Mouse (Mus musculus): ENCODE measurements at regions not wholly inside any gene's neighbourhood (a gene's known extent, or its start where the extent isn't known, plus 50 kb on each side); places are given as distances from the start of the nearest gene placed in this dataset.

- no peak for TF ChIP-seq CTCF (IDR thresholded peaks at IDR 0.05; ENCODE audit: borderline replicate concordance, insufficient read depth, low read length)
- no peak for TF ChIP-seq POLR2A (IDR thresholded peaks at IDR 0.05; ENCODE audit: low read depth, low read length)
- Histone ChIP-seq H3K4me1 (ENCODE audit: control insufficient read depth, insufficient read depth, low read length) (no peaks in the 10 kb centered on the region), H3K4me3 (ENCODE audit: insufficient read depth, low read length) (no peak overlapping the region), H3K27ac (ENCODE audit: insufficient read depth, low read length) (no peak overlapping the region)
Observed at GRCm38 (mm10) chr10:122539655-122540054, 91.4 kb downstream of the Avpr1a start.

- Histone ChIP-seq H3K27ac (ENCODE audit: insufficient read depth, low read length) (no peak overlapping the region), H3K4me3 (ENCODE audit: insufficient read depth, low read length) (no peak overlapping the region), H3K4me1 (ENCODE audit: control insufficient read depth, insufficient read depth, low read length) (no peaks in the 10 kb centered on the region)
- TF ChIP-seq POLR2A (IDR thresholded peaks at IDR 0.05; ENCODE audit: low read depth, low read length) (no peak), CTCF (IDR thresholded peaks at IDR 0.05; ENCODE audit: borderline replicate concordance, insufficient read depth, low read length) (no peak)
Observed at GRCm38 (mm10) chr10:122542573-122542972, 94.3 kb downstream of the Avpr1a start.

- H3K27ac ChIP-seq (ENCODE audit: insufficient read depth, low read length): no peak overlapping the region
- no peak overlapping the region for H3K4me3 ChIP-seq (ENCODE audit: insufficient read depth, low read length)
- TF ChIP-seq CTCF (IDR thresholded peaks at IDR 0.05; ENCODE audit: borderline replicate concordance, insufficient read depth, low read length) (no peak), POLR2A (IDR thresholded peaks at IDR 0.05; ENCODE audit: low read depth, low read length) (no peak)
- H3K4me1 ChIP-seq (ENCODE audit: control insufficient read depth, insufficient read depth, low read length): no peaks in the 10 kb centered on the region
Observed at GRCm38 (mm10) chr10:122544096-122544720, 95.9 kb downstream of the Avpr1a start.

GRCm38 (mm10) chr10:122545029-122545428 lies 96.7 kb downstream of the Avpr1a start:
- Histone ChIP-seq H3K4me3 (ENCODE audit: insufficient read depth, low read length) (no peak overlapping the region), H3K4me1 (ENCODE audit: control insufficient read depth, insufficient read depth, low read length) (no peaks in the 10 kb centered on the region), H3K27ac (ENCODE audit: insufficient read depth, low read length) (no peak overlapping the region)
- TF ChIP-seq POLR2A (IDR thresholded peaks at IDR 0.05; ENCODE audit: low read depth, low read length): no peak
- no peak for TF ChIP-seq CTCF (IDR thresholded peaks at IDR 0.05; ENCODE audit: borderline replicate concordance, insufficient read depth, low read length)

GRCm38 (mm10) chr10:122551586-122551985 lies 103.3 kb downstream of the Avpr1a start:
- H3K4me3 ChIP-seq (ENCODE audit: insufficient read depth, low read length): no peak overlapping the region
- H3K4me1 ChIP-seq (ENCODE audit: control insufficient read depth, insufficient read depth, low read length): peaks cover 7% of the 10 kb centered on the region
- H3K27ac ChIP-seq (ENCODE audit: insufficient read depth, low read length): no peak overlapping the region
- no peak for TF ChIP-seq POLR2A (IDR thresholded peaks at IDR 0.05; ENCODE audit: low read depth, low read length)
- TF ChIP-seq CTCF (IDR thresholded peaks at IDR 0.05; ENCODE audit: borderline replicate concordance, insufficient read depth, low read length): no peak

- Histone ChIP-seq H3K4me1 (ENCODE audit: control insufficient read depth, insufficient read depth, low read length) (peaks cover 7% of the 10 kb centered on the region), H3K4me3 (ENCODE audit: insufficient read depth, low read length) (no peak overlapping the region), H3K27ac (ENCODE audit: insufficient read depth, low read length) (no peak overlapping the region)
- no peak for TF ChIP-seq POLR2A (IDR thresholded peaks at IDR 0.05; ENCODE audit: low read depth, low read length)
- no peak for TF ChIP-seq CTCF (IDR thresholded peaks at IDR 0.05; ENCODE audit: borderline replicate concordance, insufficient read depth, low read length)
Observed at GRCm38 (mm10) chr10:122553124-122553822, 105.0 kb downstream of the Avpr1a start.

GRCm38 (mm10) chr10:122553851-122554250 lies 105.6 kb downstream of the Avpr1a start:
- Histone ChIP-seq H3K27ac (ENCODE audit: insufficient read depth, low read length) (no peak overlapping the region), H3K4me1 (ENCODE audit: control insufficient read depth, insufficient read depth, low read length) (peaks cover 7% of the 10 kb centered on the region), H3K4me3 (ENCODE audit: insufficient read depth, low read length) (no peak overlapping the region)
- TF ChIP-seq POLR2A (IDR thresholded peaks at IDR 0.05; ENCODE audit: low read depth, low read length) (no peak), CTCF (IDR thresholded peaks at IDR 0.05; ENCODE audit: borderline replicate concordance, insufficient read depth, low read length) (no peak)

GRCm38 (mm10) chr10:122558660-122559059 lies 110.4 kb downstream of the Avpr1a start:
- H3K4me3 ChIP-seq (ENCODE audit: insufficient read depth, low read length): no peak overlapping the region
- peaks cover 2% of the 10 kb centered on the region; the same call in 1 of the 2 replicates for H3K4me1 ChIP-seq (ENCODE audit: control insufficient read depth, insufficient read depth, low read length)
- H3K27ac ChIP-seq (ENCODE audit: insufficient read depth, low read length): no peak overlapping the region
- TF ChIP-seq POLR2A (IDR thresholded peaks at IDR 0.05; ENCODE audit: low read depth, low read length) (no peak), CTCF (IDR thresholded peaks at IDR 0.05; ENCODE audit: borderline replicate concordance, insufficient read depth, low read length) (no peak)

GRCm38 (mm10) chr10:122560001-122560695 lies 111.8 kb downstream of the Avpr1a start:
- no peak for TF ChIP-seq POLR2A (IDR thresholded peaks at IDR 0.05; ENCODE audit: low read depth, low read length)
- TF ChIP-seq CTCF (IDR thresholded peaks at IDR 0.05; ENCODE audit: borderline replicate concordance, insufficient read depth, low read length): no peak
- Histone ChIP-seq H3K4me3 (ENCODE audit: insufficient read depth, low read length) (no peak overlapping the region), H3K4me1 (ENCODE audit: control insufficient read depth, insufficient read depth, low read length) (no peaks in the 10 kb centered on the region), H3K27ac (ENCODE audit: insufficient read depth, low read length) (no peak overlapping the region)

GRCm38 (mm10) chr10:122561924-122562323 lies 113.6 kb downstream of the Avpr1a start:
- Histone ChIP-seq H3K4me3 (ENCODE audit: insufficient read depth, low read length) (no peak overlapping the region), H3K4me1 (ENCODE audit: control insufficient read depth, insufficient read depth, low read length) (no peaks in the 10 kb centered on the region), H3K27ac (ENCODE audit: insufficient read depth, low read length) (no peak overlapping the region)
- TF ChIP-seq POLR2A (IDR thresholded peaks at IDR 0.05; ENCODE audit: low read depth, low read length) (no peak), CTCF (IDR thresholded peaks at IDR 0.05; ENCODE audit: borderline replicate concordance, insufficient read depth, low read length) (no peak)
